Mouse (Mus musculus): Measurements from ENCODE around the gene Ptprm. TPM values are rescaled to one million over a fixed set of nuclear protein-coding genes. Genes with fewer than 3 reads are reported as not detected.
A peak's percentile ranks its signal among the peaks of the same experiment; 100 is the strongest.

Gene Ptprm
- polyA plus RNA-seq, 1 experiment from 2014 or later, result 17.7 TPM

GRCm38 (mm10) chr17:67343006-67343405 lies 11.3 kb downstream of the Ptprm start:
- H3K36me3 ChIP-seq, result no peaks in the 10 kb centered on the region
- H3K4me3 ChIP-seq, result no peak overlapping the region
- no peaks in the 10 kb centered on the region for H3K4me1 ChIP-seq
- no peak overlapping the region for H3K4me2 ChIP-seq
- no peak overlapping the region for H3K27ac ChIP-seq
- no peaks in the 10 kb centered on the region for H3K9me3 ChIP-seq
- H3K27me3 ChIP-seq, result no peaks in the 10 kb centered on the region
- no peak for ATAC-seq (ENCODE audit: insufficient number of reproducible peaks, low FRiP score, low TSS enrichment, low read depth)
- no peak overlapping the region for H3K9ac ChIP-seq
- 86% methylated on average over 6 of the region's 6 CpGs for WGBS

- no peak for ATAC-seq (ENCODE audit: insufficient number of reproducible peaks, low FRiP score, low TSS enrichment, low read depth)
- 59% methylated on average over 6 of the region's 6 CpGs for WGBS
- no peaks in the 10 kb centered on the region for H3K36me3 ChIP-seq
- no peaks in the 10 kb centered on the region for H3K27me3 ChIP-seq
- H3K4me2 ChIP-seq, result no peak overlapping the region
- no peak overlapping the region for H3K4me3 ChIP-seq
- no peaks in the 10 kb centered on the region for H3K4me1 ChIP-seq
- H3K27ac ChIP-seq, result no peak overlapping the region
- no peak overlapping the region for H3K9ac ChIP-seq
- no peaks in the 10 kb centered on the region for H3K9me3 ChIP-seq
Observed at GRCm38 (mm10) chr17:67340362-67340761, 13.9 kb downstream of the Ptprm start.

DNA sequence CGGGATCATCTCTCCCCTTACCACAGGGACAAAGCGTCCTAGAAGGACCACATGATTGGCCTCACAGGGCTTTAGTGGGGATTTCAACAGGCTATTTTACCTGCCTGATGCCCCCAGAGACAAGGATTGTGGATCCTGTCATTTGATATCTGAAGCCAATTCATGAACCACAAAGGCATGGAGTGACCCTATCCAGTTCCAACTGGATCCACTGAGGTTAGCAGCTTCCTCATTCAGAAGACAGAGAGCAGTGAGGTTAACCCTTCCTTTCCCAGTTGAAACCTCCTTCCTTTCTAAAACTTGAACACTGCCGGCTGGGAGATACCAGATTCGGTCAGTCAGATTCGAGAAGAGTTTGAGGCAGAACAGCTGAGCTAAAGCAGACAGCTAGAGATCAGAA lies 14.7 kb downstream of the Ptprm start:
- no peaks in the 10 kb centered on the region for H3K4me1 ChIP-seq
- WGBS, result 89% methylated on average over 5 of the region's 5 CpGs
- no peak overlapping the region for H3K27ac ChIP-seq
- H3K9ac ChIP-seq, result no peak overlapping the region
- H3K4me3 ChIP-seq, result no peak overlapping the region
- H3K9me3 ChIP-seq, result no peaks in the 10 kb centered on the region
- H3K27me3 ChIP-seq, result no peaks in the 10 kb centered on the region
- ATAC-seq (ENCODE audit: insufficient number of reproducible peaks, low FRiP score, low TSS enrichment, low read depth), result no peak
- H3K36me3 ChIP-seq, result no peaks in the 10 kb centered on the region
- H3K4me2 ChIP-seq, result no peak overlapping the region

- no peak overlapping the region for H3K4me3 ChIP-seq
- ATAC-seq (ENCODE audit: insufficient number of reproducible peaks, low FRiP score, low TSS enrichment, low read depth), result no peak
- no peaks in the 10 kb centered on the region for H3K36me3 ChIP-seq
- H3K9me3 ChIP-seq, result no peaks in the 10 kb centered on the region
- H3K4me1 ChIP-seq, result no peaks in the 10 kb centered on the region
- H3K9ac ChIP-seq, result no peak overlapping the region
- H3K27ac ChIP-seq, result no peak overlapping the region
- 81% methylated on average over 3 of the region's 3 CpGs for WGBS
- H3K4me2 ChIP-seq, result no peak overlapping the region
- H3K27me3 ChIP-seq, result no peaks in the 10 kb centered on the region
Observed at GRCm38 (mm10) chr17:67334310-67334709, 19.9 kb downstream of the Ptprm start.

DNA sequence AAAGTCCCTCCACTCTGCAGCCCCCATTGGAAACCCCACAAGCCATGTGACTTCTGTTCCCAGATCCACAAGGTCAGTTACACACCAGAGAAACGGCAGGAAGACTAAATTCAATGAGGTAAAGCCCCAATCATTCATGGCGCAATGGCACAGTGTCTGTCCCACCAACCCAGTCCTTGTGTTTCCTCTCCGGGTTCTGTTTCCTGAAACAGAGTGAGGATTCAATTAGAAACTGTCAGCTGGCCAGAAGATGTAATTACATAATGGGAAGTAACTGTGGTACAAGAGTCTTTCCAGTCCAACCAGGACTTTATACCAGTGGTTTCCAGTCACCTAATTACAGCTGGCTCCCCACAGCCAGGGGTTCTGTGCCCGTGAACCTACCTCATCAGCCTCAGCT lies 24.8 kb downstream of the Ptprm start:
- Histone ChIP-seq H3K27me3 (no peaks in the 10 kb centered on the region), H3K36me3 (no peaks in the 10 kb centered on the region), H3K4me1 (0 out of 2 replicates have a peak, but pooled peaks cover 1% of the 10 kb centered on the region), H3K9ac (no peak overlapping the region), H3K4me2 (no peak overlapping the region), H3K4me3 (no peak overlapping the region), H3K9me3 (no peaks in the 10 kb centered on the region), H3K27ac (no peak overlapping the region)
- no peak for ATAC-seq (ENCODE audit: insufficient number of reproducible peaks, low FRiP score, low TSS enrichment, low read depth)
- 49% methylated on average over 4 of the region's 4 CpGs for WGBS

- Histone ChIP-seq H3K36me3 (no peaks in the 10 kb centered on the region), H3K4me1 (peaks cover 11% of the 10 kb centered on the region; the same call in 1 of the 2 replicates), H3K9me3 (no peaks in the 10 kb centered on the region), H3K4me3 (no peak overlapping the region), H3K27me3 (no peaks in the 10 kb centered on the region), H3K9ac (no peak overlapping the region), H3K4me2 (no peak overlapping the region), H3K27ac (no peak overlapping the region)
- no peak for ATAC-seq (ENCODE audit: insufficient number of reproducible peaks, low FRiP score, low TSS enrichment, low read depth)
- 17% methylated on average over 1 of the region's 1 CpGs for WGBS
Observed at GRCm38 (mm10) chr17:67324499-67324832, 29.8 kb downstream of the Ptprm start.

GRCm38 (mm10) chr17:67323777-67324498 lies 30.3 kb downstream of the Ptprm start:
- Histone ChIP-seq H3K4me3 (no peak overlapping the region), H3K9ac (no peak overlapping the region), H3K4me1 (peaks cover 11% of the 10 kb centered on the region; the same call in 1 of the 2 replicates), H3K27me3 (no peaks in the 10 kb centered on the region), H3K4me2 (no peak overlapping the region), H3K9me3 (no peaks in the 10 kb centered on the region), H3K27ac (no peak overlapping the region), H3K36me3 (no peaks in the 10 kb centered on the region)
- ATAC-seq (ENCODE audit: insufficient number of reproducible peaks, low FRiP score, low TSS enrichment, low read depth), result no peak
- WGBS, result 24% methylated on average over 11 of the region's 11 CpGs

DNA sequence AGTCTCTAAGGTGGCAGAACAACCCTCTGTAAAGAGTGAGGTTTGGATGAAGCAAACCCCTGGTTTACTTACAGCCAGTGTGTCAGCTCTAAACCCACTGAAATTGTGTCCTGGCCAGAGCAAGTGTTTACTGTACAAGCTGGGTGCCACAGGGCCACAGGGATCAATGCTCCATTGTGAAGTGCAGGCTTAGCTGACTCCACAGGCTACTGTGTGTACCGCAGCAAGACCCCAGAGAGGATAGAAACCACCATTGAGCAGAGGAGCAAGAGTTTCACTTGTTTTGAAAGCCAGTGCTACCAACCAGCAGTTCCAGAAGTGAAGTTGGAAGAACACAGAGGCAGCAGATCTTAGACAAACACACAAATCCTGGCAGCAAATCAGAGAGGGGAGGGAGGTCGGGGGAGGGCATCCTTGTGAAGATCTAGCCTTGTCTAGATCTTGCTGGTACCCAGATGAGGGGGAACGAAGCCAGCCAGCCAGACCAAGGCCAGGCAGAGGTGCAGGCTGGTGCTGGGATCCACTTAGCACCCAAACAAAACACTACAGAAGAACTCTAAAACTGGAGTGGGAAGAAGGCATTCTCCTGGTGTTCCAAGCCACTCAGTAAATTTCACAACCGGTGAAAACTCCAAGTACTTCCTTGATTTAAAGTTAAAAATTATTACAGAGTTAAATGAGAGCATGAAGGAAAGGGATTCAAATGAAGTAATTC lies 39.6 kb downstream of the Ptprm start:
- 74% methylated on average over 4 of the region's 4 CpGs for WGBS
- Histone ChIP-seq H3K4me3 (no peak overlapping the region), H3K9ac (no peak overlapping the region), H3K4me1 (no peaks in the 10 kb centered on the region), H3K36me3 (no peaks in the 10 kb centered on the region), H3K27me3 (no peaks in the 10 kb centered on the region), H3K27ac (no peak overlapping the region), H3K4me2 (no peak overlapping the region), H3K9me3 (no peaks in the 10 kb centered on the region)
- ATAC-seq (ENCODE audit: insufficient number of reproducible peaks, low FRiP score, low TSS enrichment, low read depth), result no peak

DNA sequence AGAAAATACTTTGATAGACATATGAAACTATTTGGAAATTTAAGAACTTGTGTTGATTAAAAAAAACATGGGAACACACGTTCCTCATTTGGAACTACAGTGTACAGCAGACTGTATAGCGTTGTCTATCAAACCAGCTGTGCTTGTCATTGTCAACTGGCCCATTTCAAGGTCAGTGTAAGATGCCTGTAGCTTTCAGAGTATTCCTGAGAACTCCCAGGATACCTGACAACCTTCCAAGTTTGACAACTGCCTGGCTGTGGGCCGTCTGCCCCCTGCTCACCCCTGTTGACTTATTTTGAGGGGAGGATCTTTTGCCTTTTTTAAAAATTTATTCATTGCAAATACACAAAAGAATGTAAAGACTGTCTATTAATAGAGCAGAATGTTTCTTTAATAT lies 45.8 kb downstream of the Ptprm start:
- 77% methylated on average over 3 of the region's 3 CpGs for WGBS

GRCm38 (mm10) chr17:67306066-67306845 lies 48.0 kb downstream of the Ptprm start:
- Histone ChIP-seq H3K4me3 (no peak overlapping the region), H3K36me3 (no peaks in the 10 kb centered on the region), H3K27ac (no peak overlapping the region), H3K9me3 (no peaks in the 10 kb centered on the region), H3K4me1 (peaks cover 24% of the 10 kb centered on the region), H3K9ac (no peak overlapping the region), H3K4me2 (no peak overlapping the region), H3K27me3 (no peaks in the 10 kb centered on the region)
- ATAC-seq (ENCODE audit: insufficient number of reproducible peaks, low FRiP score, low TSS enrichment, low read depth), result no peak
- WGBS, result 68% methylated on average over 10 of the region's 10 CpGs

More for the DNA sequence above, 45.8 kb downstream of the Ptprm start:
- no peak overlapping the region for H3K4me2 ChIP-seq
- no peaks in the 10 kb centered on the region for H3K36me3 ChIP-seq
- no peak overlapping the region for H3K9ac ChIP-seq
- no peak overlapping the region for H3K4me3 ChIP-seq
- H3K27me3 ChIP-seq, result no peaks in the 10 kb centered on the region
- no peak for ATAC-seq (ENCODE audit: insufficient number of reproducible peaks, low FRiP score, low TSS enrichment, low read depth)
- no peak overlapping the region for H3K27ac ChIP-seq
- no peaks in the 10 kb centered on the region for H3K9me3 ChIP-seq
- peaks cover 23% of the 10 kb centered on the region for H3K4me1 ChIP-seq

GRCm38 (mm10) chr17:67304831-67305230 lies 49.4 kb downstream of the Ptprm start:
- H3K27me3 ChIP-seq, result no peaks in the 10 kb centered on the region
- H3K4me1 ChIP-seq, result peaks cover 24% of the 10 kb centered on the region
- H3K4me3 ChIP-seq, result no peak overlapping the region
- 54% methylated on average over 3 of the region's 3 CpGs for WGBS
- H3K9me3 ChIP-seq, result no peaks in the 10 kb centered on the region
- no peak overlapping the region for H3K4me2 ChIP-seq
- H3K9ac ChIP-seq, result no peak overlapping the region
- no peaks in the 10 kb centered on the region for H3K36me3 ChIP-seq
- 0 out of 2 replicates have a peak, but pooled peaks have one; percentile 27 for ATAC-seq (ENCODE audit: insufficient number of reproducible peaks, low FRiP score, low TSS enrichment, low read depth)
- H3K27ac ChIP-seq, result no peak overlapping the region
